Mouse (Mus musculus) stomach, embryonic 16.5 days (tissue): ENCODE measurements around the gene Dguok. TPM values are rescaled to one million over a fixed set of nuclear protein-coding genes. Genes with fewer than 3 reads are reported as not detected.

Experiments
- ATAC-seq: fragments of 200-750 bp; cut with Nextera tagmentation; 2 replicates; pipeline ENCODE4 v1.8.0; 2017; ENCODE audit warnings: moderate number of reproducible peaks, moderate TSS enrichment; ENCODE audit not compliant: insufficient read depth, low FRiP score
- H3K27ac ChIP-seq: fragments of 300-500 bp; sonication (generic); 2 replicates; pipeline ENCODE4 v1.5.1; 2014; ENCODE audit warnings: low read length
- H3K27me3 ChIP-seq: fragments of 300-500 bp; sonication (generic); 2 replicates; pipeline ENCODE4 v1.6.1; 2014; ENCODE audit warnings: low read length, control low read depth, mixed read lengths; ENCODE audit not compliant: control insufficient read depth, insufficient read depth
- H3K36me3 ChIP-seq: fragments of 300-500 bp; sonication (generic); 2 replicates; pipeline ENCODE4 v1.6.1; 2014; ENCODE audit warnings: low read length; ENCODE audit not compliant: control insufficient read depth, insufficient read depth
- H3K4me1 ChIP-seq: fragments of 300-500 bp; sonication (generic); 2 replicates; pipeline ENCODE4 v1.6.1; 2014; ENCODE audit warnings: low read length, control low read depth, mixed read lengths; ENCODE audit not compliant: control insufficient read depth, insufficient read depth
- H3K4me2 ChIP-seq: fragments of 300-500 bp; sonication (generic); 2 replicates; pipeline ENCODE4 v1.6.1; 2014; ENCODE audit warnings: low read depth, low read length, mixed read lengths
- H3K4me3 ChIP-seq: fragments of 300-500 bp; sonication (generic); replicated peaks from 2 replicates; pipeline ENCODE4 v1.5.1; 2014; ENCODE audit warnings: mild to moderate bottlenecking, low read length
- H3K9ac ChIP-seq: fragments of 300-500 bp; sonication (generic); 2 replicates; pipeline ENCODE4 v1.6.1; 2014; ENCODE audit warnings: low read length
- H3K9me3 ChIP-seq: fragments of 300-500 bp; sonication (generic); replicated peaks from 2 replicates; pipeline ENCODE4 v1.6.1; 2016; ENCODE audit warnings: low read length, control low read depth; ENCODE audit not compliant: control insufficient read depth
- WGBS: fragments of 180-500 bp; shearing (Covaris S2); extraction: QIAGEN DNeasy Blood & Tissue Kit; methylation state at CpG from one replicate; pipeline ENCODE4 v1.1.7; 2014; 5-methylcytosine and 5-hydroxymethylcytosine counted together
- polyA plus RNA-seq: library from polyadenylated mRNA; unstranded; fragments of >200 nt; fragmentation: Nextera tagmentation; extraction: Ambion mirVana; gene quantifications from 2 replicates; pipeline ENCODE4 v1.2.1, GENCODE M21; 2015

The Dguok gene
- polyA plus RNA-seq, 1 experiment from 2014 or later, result 69.5 TPM

DNA sequence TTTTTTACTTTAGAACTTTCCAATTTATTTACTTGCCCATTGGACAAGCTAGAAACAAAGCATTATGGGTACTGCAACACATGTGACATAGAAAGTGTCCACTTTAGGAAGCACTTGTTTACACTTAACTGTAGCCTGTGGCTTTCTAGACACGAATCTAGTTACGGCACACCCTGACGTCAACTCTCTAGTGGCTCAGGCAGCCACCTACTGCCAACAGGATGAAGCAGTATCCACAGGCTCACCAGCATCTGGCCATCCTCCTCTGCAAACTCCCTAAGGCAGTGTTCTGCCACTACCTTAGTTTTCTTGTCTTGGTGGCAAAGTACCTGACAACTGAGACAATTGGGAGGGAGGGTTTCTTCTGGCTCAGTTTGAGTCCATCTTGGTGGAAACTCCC, 3.4 kb downstream of the Dguok start:
- Histone ChIP-seq H3K27me3 (no peaks in the 10 kb centered on the region), H3K4me1 (peaks cover 14% of the 10 kb centered on the region), H3K9ac (no peak overlapping the region), H3K4me3 (no peak overlapping the region), H3K27ac (peak overlapping the region; percentile 83; the same call in 1 of the 2 replicates), H3K9me3 (no peaks in the 10 kb centered on the region), H3K36me3 (no peaks in the 10 kb centered on the region), H3K4me2 (no peak overlapping the region)
- 69% methylated on average over 3 of the region's 3 CpGs for WGBS
- no peak for ATAC-seq

DNA sequence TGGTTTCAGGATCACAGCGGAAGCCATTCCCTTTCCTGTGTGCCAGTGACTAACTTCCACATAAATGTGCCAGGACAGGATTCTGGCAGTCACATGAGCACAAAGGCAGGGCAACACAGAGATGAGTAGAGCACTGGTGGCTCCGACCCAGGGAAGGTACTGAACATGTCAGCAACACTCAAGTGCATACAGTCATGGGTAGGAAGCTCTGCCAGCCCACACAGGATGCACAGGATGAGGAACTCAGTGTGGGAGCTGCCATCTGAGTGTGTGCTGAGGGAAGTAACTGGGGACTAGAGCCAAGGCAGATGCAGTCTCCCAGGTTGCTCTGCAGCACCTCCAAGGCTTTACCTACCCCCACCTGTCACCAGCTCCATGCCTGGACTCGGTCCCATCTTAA, 4.1 kb downstream of the Dguok start:
- Histone ChIP-seq H3K36me3 (no peaks in the 10 kb centered on the region), H3K27me3 (no peaks in the 10 kb centered on the region), H3K9ac (no peak overlapping the region), H3K9me3 (no peaks in the 10 kb centered on the region), H3K27ac (peak overlapping the region; percentile 83), H3K4me3 (no peak overlapping the region), H3K4me1 (peaks cover 14% of the 10 kb centered on the region), H3K4me2 (no peak overlapping the region)
- WGBS, result 77% methylated on average over 3 of the region's 3 CpGs
- ATAC-seq, result no peak

DNA sequence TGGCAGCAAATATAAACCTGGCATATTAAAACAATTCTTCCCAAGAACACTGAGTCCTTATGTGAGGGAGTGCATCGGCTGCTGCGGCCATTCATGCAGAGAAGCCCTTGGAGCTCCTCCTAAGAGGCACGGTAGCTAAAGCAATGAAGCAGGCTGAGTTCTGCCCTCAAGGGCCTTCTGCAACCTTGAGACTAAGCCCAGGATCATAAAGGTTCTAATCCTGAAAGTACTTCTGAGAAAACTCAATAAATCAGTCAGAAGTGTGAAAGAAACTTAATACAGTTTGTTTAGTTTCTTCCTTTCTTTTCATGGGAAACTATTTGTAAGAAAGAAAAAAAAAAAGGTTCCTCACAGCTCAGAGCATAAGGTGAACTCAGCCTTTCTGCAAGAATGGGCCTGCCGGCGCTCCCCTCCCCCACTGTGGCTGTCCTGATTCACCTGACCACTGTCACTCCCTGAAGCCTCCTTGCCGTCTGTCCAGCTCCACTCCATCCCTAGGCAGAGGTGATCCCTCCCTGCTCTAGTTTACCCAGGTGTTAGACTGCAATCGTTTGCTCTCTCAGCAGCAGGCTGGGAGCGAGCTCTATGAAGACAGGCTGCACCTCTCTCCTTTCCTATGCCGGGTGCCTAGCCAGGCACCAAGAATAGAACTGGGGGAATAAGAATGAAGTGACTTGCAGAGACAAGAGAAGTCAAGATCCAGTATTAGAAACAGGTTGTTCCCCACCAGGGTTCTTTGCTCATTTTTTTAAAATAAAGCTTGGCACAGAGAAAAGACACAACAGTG, 5.1 kb downstream of the Dguok start:
- Histone ChIP-seq H3K4me1 (peaks cover 12% of the 10 kb centered on the region), H3K4me2 (no peak overlapping the region), H3K9ac (peak overlapping the region; percentile 5; the same call in 1 of the 2 replicates), H3K27ac (peak overlapping the region; percentile 83), H3K36me3 (no peaks in the 10 kb centered on the region), H3K27me3 (no peaks in the 10 kb centered on the region), H3K9me3 (no peaks in the 10 kb centered on the region), H3K4me3 (no peak overlapping the region)
- 56% methylated on average over 9 of the region's 9 CpGs for WGBS
- ATAC-seq, result no peak

DNA sequence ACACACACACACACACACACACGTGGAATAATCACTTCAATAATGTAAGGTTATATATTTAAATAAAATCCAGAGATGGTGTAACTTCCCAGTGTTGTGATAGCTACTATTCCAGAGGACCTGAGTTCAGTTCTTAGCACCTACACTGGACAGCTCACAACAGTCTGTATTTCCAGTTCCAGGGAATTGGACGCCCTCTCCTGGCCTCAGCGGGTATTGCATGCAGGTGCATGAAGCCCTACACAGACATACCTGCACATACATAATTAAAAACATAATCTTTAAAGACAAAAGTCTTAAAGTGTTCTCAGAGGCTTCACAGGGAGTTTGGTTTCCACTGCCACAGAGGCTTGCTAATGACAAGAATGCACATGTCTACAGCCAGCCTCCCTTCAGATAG, 6.3 kb downstream of the Dguok start:
- H3K27ac ChIP-seq, result no peak overlapping the region
- no peak for ATAC-seq
- H3K36me3 ChIP-seq, result no peaks in the 10 kb centered on the region
- H3K27me3 ChIP-seq, result no peaks in the 10 kb centered on the region
- no peaks in the 10 kb centered on the region for H3K9me3 ChIP-seq
- no peak overlapping the region for H3K9ac ChIP-seq
- peaks cover 6% of the 10 kb centered on the region; the same call in 1 of the 2 replicates for H3K4me1 ChIP-seq
- WGBS, result 56% methylated on average over 3 of the region's 3 CpGs
- no peak overlapping the region for H3K4me2 ChIP-seq
- H3K4me3 ChIP-seq, result no peak overlapping the region

DNA sequence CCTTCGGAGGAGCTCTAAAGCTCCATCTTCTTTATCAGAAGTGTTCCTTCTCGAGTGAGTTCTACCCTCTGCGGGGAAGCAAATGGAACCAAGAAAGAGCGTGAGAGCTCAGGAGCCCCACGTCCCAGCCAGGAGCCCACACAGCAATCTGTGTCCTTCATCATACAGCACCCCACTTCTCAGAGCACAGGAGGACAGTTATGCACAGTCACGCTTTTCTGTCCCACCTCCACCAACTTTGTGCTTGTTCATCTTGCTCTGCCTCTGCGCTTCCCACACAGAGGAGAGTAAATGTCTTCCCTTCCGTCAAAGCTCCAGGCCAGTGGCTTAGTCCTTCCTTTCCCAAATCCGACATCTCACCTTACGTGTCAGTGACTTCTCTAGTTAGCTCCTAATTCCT, 7.7 kb downstream of the Dguok start:
- H3K27ac ChIP-seq, result no peak overlapping the region
- H3K9ac ChIP-seq, result no peak overlapping the region
- no peaks in the 10 kb centered on the region for H3K36me3 ChIP-seq
- H3K4me2 ChIP-seq, result no peak overlapping the region
- no peaks in the 10 kb centered on the region for H3K27me3 ChIP-seq
- H3K4me3 ChIP-seq, result no peak overlapping the region
- no peaks in the 10 kb centered on the region for H3K9me3 ChIP-seq
- ATAC-seq, result no peak
- 0 out of 2 replicates have a peak, but pooled peaks cover 3% of the 10 kb centered on the region for H3K4me1 ChIP-seq
- WGBS, result 92% methylated on average over 10 of the region's 10 CpGs

DNA sequence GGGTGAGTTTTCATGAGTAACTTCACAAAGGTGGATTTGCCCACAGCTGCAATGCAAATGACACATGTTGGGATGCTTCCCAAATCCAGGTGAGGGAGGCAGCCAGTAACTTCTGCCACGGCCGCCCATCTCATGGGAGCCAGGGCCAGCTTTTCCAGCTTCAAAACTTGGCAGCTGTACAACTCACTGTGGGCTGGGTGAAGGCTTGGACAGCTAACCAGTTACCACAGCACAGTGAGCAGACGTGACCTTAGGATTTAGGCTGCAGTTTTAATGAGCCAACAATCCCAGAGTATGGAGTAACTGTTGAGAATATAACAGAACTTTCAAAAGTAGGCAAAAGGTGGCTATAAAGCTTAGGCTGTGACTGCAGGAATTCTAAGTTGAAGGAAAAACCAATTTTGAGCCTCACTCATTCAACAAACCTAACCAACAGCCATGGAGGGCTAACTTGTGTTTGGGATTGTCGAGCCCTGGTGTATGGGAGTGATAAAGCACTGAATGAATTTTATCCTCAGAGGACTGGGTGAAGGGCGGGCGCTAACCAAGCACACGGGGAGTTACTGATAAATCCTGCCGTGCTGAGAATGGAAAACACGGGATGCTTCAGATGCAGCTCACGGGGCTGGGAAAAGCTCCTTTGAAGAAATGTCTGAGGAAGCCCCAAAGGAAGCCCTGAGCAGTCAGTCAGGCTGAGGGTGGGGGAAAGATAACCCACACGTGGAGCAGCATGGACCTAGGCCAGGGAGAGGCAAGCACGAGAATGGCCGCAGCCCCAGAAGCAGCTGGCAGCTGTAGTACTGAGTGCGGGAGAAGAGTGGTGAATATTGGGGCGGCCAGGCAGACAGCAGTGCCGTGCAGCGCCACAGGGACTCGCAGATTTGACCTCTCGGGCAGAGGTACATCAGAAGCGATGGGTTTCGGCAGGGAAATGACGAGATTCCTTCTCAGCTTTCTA, 9.7 kb downstream of the Dguok start:
- 79% methylated on average over 22 of the region's 22 CpGs for WGBS
- Histone ChIP-seq H3K9me3 (no peaks in the 10 kb centered on the region), H3K27me3 (no peaks in the 10 kb centered on the region), H3K36me3 (no peaks in the 10 kb centered on the region), H3K27ac (no peak overlapping the region), H3K4me2 (no peak overlapping the region), H3K4me1 (0 out of 2 replicates have a peak, but pooled peaks cover 3% of the 10 kb centered on the region), H3K9ac (no peak overlapping the region), H3K4me3 (no peak overlapping the region)
- no peak for ATAC-seq

DNA sequence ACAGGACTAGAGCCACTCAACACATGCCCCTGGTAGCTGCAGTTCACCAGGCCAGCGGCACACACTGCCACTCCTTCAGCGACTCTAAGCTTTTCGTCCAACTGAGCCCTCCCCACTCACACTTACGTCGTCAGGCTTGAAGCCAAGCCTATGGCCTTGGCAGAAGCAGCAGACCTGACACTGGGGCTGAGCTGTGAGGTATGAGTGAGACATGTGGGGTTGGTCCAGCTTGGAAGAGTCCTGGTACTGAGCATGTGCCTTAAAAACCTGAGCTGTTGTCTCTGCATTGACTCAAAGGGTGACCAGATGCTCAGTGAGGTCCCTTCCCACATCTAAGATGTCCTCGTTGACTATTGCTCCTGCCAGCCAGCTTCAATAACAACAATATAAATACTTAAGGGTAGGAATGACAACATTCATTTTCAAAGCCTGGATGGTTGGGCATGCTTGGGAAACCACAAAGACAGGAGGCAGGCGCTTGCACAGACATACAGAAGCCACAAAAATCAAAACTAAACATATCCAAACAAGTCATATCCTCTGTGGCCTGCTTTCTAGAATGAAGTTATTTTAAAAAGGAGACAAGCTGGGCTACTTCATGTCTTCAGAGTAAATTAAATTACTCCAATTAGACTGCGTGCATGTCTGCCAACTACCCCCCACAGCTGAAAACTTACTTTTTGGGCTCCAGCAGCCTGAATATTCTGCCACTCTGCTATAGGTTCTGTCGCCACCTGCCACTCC, 10.6 kb downstream of the Dguok start:
- no peaks in the 10 kb centered on the region for H3K27me3 ChIP-seq
- no peak overlapping the region for H3K27ac ChIP-seq
- H3K4me1 ChIP-seq, result 0 out of 2 replicates have a peak, but pooled peaks cover 3% of the 10 kb centered on the region
- no peak for ATAC-seq
- no peaks in the 10 kb centered on the region for H3K9me3 ChIP-seq
- no peak overlapping the region for H3K4me2 ChIP-seq
- WGBS, result 77% methylated on average over 9 of the region's 9 CpGs
- no peaks in the 10 kb centered on the region for H3K36me3 ChIP-seq
- no peak overlapping the region for H3K9ac ChIP-seq
- H3K4me3 ChIP-seq, result no peak overlapping the region

DNA sequence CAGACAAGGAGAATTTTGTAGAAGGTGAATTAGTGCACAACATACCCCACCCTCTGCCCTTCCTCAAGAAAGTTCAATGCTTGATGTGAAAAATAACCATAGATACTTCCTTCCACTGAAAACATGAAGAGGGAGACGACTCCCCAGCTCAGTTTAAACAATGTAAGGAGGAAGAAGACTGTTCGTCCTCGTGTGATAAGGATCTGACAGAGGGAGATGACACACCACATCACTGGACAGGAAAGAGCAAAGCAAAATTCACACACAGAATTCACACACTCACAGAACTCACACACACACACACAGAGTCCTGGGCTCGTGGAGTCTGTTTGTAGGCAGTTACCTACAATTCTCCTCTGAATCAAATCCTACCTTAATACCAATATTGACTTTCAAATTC, 16.1 kb downstream of the Dguok start:
- ATAC-seq, result no peak
- Histone ChIP-seq H3K4me2 (no peak overlapping the region), H3K27me3 (no peaks in the 10 kb centered on the region), H3K9ac (no peak overlapping the region), H3K9me3 (no peaks in the 10 kb centered on the region), H3K4me1 (no peaks in the 10 kb centered on the region), H3K36me3 (peaks cover 1% of the 10 kb centered on the region; the same call in 1 of the 2 replicates), H3K4me3 (no peak overlapping the region), H3K27ac (no peak overlapping the region)
- WGBS, result 65% methylated on average over 4 of the region's 4 CpGs
